Mouse (Mus musculus): Measurements from ENCODE around the gene Asic5.
A peak's percentile ranks its signal among the peaks of the same experiment; 100 is the strongest.

Asic5 gene

GRCm38 (mm10) chr3:81981990-81982389 is at the start of gene Asic5:
Asic5 (plus strand) TSS chr3:81982290.
- no peak for DNase-seq

- DNase-seq, result peak; percentile 19 to 28
These were observed 48.7 kb upstream of the Asic5 start for GRCm38 (mm10) chr3:81933348-81933747.

- DNase-seq, result no peak
These were observed 43.2 kb upstream of the Asic5 start for GRCm38 (mm10) chr3:81938924-81939323.

GRCm38 (mm10) chr3:81942341-81942740 is 39.7 kb upstream of the Asic5 start:
- no peak for DNase-seq

GRCm38 (mm10) chr3:81943097-81943496 is 39.0 kb upstream of the Asic5 start:
- DNase-seq, result no peak

- no peak for DNase-seq
These were observed 37.2 kb upstream of the Asic5 start for GRCm38 (mm10) chr3:81944851-81945393.

GRCm38 (mm10) chr3:81949048-81949447 is 33.0 kb upstream of the Asic5 start:
- DNase-seq, result no peak

GRCm38 (mm10) chr3:81951785-81952184 is 30.3 kb upstream of the Asic5 start:
- no peak for DNase-seq

GRCm38 (mm10) chr3:81957484-81957883 is 24.6 kb upstream of the Asic5 start:
- no peak for DNase-seq

GRCm38 (mm10) chr3:81961336-81961735 is 20.8 kb upstream of the Asic5 start:
- DNase-seq, result no peak

- no peak for DNase-seq
These were observed 18.3 kb upstream of the Asic5 start for GRCm38 (mm10) chr3:81963768-81964167.

- DNase-seq, result no peak
These were observed 17.5 kb upstream of the Asic5 start for GRCm38 (mm10) chr3:81964596-81964995.

GRCm38 (mm10) chr3:81975607-81976006 is 6.5 kb upstream of the Asic5 start:
- no peak for DNase-seq

- DNase-seq, result no peak
These were observed 6.0 kb upstream of the Asic5 start, which contains the start of gene Tdo2 for GRCm38 (mm10) chr3:81976102-81976501. Tdo2 (minus strand) TSS chr3:81976202.

GRCm38 (mm10) chr3:81981576-81981975 is 514 bp upstream of the Asic5 start:
- DNase-seq, result no peak

GRCm38 (mm10) chr3:81983120-81983895 is 1.2 kb downstream of the Asic5 start:
- no peak for DNase-seq

GRCm38 (mm10) chr3:81985100-81985499 is 3.0 kb downstream of the Asic5 start:
- no peak for DNase-seq

GRCm38 (mm10) chr3:81986103-81986502 is 4.0 kb downstream of the Asic5 start:
- DNase-seq, result no peak

- no peak for DNase-seq
These were observed 5.5 kb downstream of the Asic5 start for GRCm38 (mm10) chr3:81987628-81988027.

GRCm38 (mm10) chr3:81989692-81990141 is 7.6 kb downstream of the Asic5 start:
- no peak for DNase-seq

- no peak for DNase-seq
These were observed 8.4 kb downstream of the Asic5 start for GRCm38 (mm10) chr3:81990531-81990930.

- no peak for DNase-seq
These were observed 13.3 kb downstream of the Asic5 start for GRCm38 (mm10) chr3:81995371-81995770.

GRCm38 (mm10) chr3:81995988-81996387 is 13.9 kb downstream of the Asic5 start:
- peak; percentile 18 to 38 for DNase-seq

GRCm38 (mm10) chr3:82007002-82007401 is 24.9 kb downstream of the Asic5 start:
- DNase-seq, result no peak
